Mouse (Mus musculus) heart, postnatal 0 days (tissue): ENCODE results near the gene Lsm14b. TPM values are rescaled to one million over a fixed set of nuclear protein-coding genes. Genes with fewer than 3 reads are reported as not detected.

Experiments used
- ATAC-seq: fragments of 200-750 bp; cut with Nextera tagmentation; 2 replicates; pipeline ENCODE4 v1.8.0; 2017; ENCODE audit warnings: low read depth, moderate number of reproducible peaks, moderate library complexity; ENCODE audit not compliant: insufficient read depth
- DNase-seq: peaks from one replicate; pipeline ENCODE4 v3.0.0-alpha.2; 2016; ENCODE audit warnings: low spot score
- H3K27ac ChIP-seq: fragments of 300-500 bp; sonication (generic); 2 replicates; pipeline ENCODE4 v1.5.1; 2014; ENCODE audit warnings: low read depth, mild to moderate bottlenecking
- H3K27me3 ChIP-seq: fragments of 300-500 bp; sonication (generic); 2 replicates; pipeline ENCODE4 v1.6.1; 2014; ENCODE audit warnings: low read length, mixed read lengths; ENCODE audit not compliant: control insufficient read depth, insufficient read depth
- H3K36me3 ChIP-seq: fragments of 300-500 bp; sonication (generic); replicated peaks from 2 replicates; pipeline ENCODE4 v1.6.1; 2014; ENCODE audit warnings: low read length, mixed read lengths; ENCODE audit not compliant: control insufficient read depth, insufficient read depth
- H3K4me1 ChIP-seq: fragments of 300-500 bp; sonication (generic); 2 replicates; pipeline ENCODE4 v1.6.1; 2014; ENCODE audit warnings: antibody characterized with exemption; ENCODE audit not compliant: control insufficient read depth, insufficient read depth
- H3K4me2 ChIP-seq: fragments of 300-500 bp; sonication (generic); 2 replicates; pipeline ENCODE4 v1.6.1; 2014; ENCODE audit warnings: low read depth, mild to moderate bottlenecking, low read length, moderate library complexity
- H3K4me3 ChIP-seq: fragments of 300-500 bp; sonication (generic); 2 replicates; pipeline ENCODE4 v1.5.1; 2014; ENCODE audit warnings: low read depth, low read length
- H3K9ac ChIP-seq: fragments of 300-500 bp; sonication (generic); replicated peaks from 2 replicates; pipeline ENCODE4 v1.6.1; 2014; ENCODE audit warnings: low read depth, low read length, mixed read lengths
- H3K9me3 ChIP-seq: fragments of 300-500 bp; sonication (generic); replicated peaks from 2 replicates; pipeline ENCODE4 v1.6.1; 2016; ENCODE audit warnings: low read length; ENCODE audit not compliant: control insufficient read depth
- CTCF ChIP-seq: IDR thresholded peaks from 2 replicates; pipeline ENCODE4 v1.5.1; 2016; ENCODE audit warnings: antibody characterized with exemption, control low read depth, low read depth
- EP300 ChIP-seq: IDR thresholded peaks from 2 replicates; pipeline ENCODE4 v1.6.1; 2016; ENCODE audit warnings: antibody characterized with exemption, low read depth
- WGBS: fragments of 180-500 bp; shearing (Covaris S2); extraction: QIAGEN DNeasy Blood & Tissue Kit; methylation state at CpG from one replicate; pipeline ENCODE4 v1.1.7; 2014; 5-methylcytosine and 5-hydroxymethylcytosine counted together
- polyA plus RNA-seq: library from polyadenylated mRNA; unstranded; fragments of >200 nt; fragmentation: Nextera tagmentation; extraction: Ambion mirVana; gene quantifications from 2 replicates; pipeline ENCODE4 v1.2.1, GENCODE M21; 2015
- total RNA-seq: library from RNA; depleted of rRNA; stranded (reverse); fragments of >200 nt; gene quantifications from 2 replicates; pipeline ENCODE4 v1.2.3, GENCODE M21; 2014; ENCODE audit warnings: low replicate concordance

Lsm14b gene
- total and polyA plus RNA-seq, 2 experiments from 2014 or later = 5.7 to 36.0 TPM

DNA sequence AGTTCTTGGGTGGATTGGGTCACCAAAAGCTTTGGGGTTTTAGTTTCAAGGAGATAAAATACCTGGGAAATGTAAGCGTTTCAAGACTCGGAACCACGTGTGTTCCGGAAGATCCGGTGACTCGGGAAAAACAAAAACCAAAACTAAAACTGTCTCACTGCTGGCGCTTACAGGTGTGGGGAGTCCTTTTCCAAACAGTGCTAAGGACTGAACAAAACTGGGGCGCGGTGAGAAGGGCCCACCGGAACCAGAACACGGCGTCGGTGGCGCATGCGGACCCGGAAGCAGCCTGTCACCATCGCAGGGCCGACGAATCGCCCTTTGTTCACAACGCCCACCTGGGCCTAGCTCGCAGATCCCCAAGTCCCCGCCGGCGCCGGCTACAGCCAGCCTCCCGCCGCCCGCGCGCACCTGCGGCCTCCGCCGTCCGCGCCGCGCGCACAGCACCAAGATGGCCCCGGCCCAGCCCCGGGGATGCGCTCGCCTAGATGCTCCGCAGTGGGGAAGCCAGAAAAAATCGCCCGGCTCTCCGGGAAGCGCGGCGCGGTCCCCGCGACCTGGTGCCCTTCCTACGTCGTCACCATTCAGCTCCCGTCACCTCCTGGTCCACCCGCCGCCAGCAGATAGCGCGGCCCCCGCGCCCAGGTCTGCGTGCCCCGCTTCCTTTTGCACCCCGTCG, 16.9 kb downstream of the Lsm14b start:
- peak overlapping the region; percentile 91 for H3K9ac ChIP-seq
- H3K4me1 ChIP-seq = peaks cover 12% of the 10 kb centered on the region; the same call in 1 of the 2 replicates
- H3K4me2 ChIP-seq = peak overlapping the region; percentile 82
- DNase-seq (no peak), ATAC-seq (peak; percentile 51)
- H3K27ac ChIP-seq = peak overlapping the region; percentile 92
- peaks cover 26% of the 10 kb centered on the region for H3K36me3 ChIP-seq
- TF ChIP-seq EP300 (no peak), CTCF (no peak)
- H3K27me3 ChIP-seq = no peaks in the 10 kb centered on the region
- peak overlapping the region; percentile 99 for H3K4me3 ChIP-seq
- under 1% methylated on average over 64 of the region's 66 CpGs for WGBS
- no peaks in the 10 kb centered on the region for H3K9me3 ChIP-seq

DNA sequence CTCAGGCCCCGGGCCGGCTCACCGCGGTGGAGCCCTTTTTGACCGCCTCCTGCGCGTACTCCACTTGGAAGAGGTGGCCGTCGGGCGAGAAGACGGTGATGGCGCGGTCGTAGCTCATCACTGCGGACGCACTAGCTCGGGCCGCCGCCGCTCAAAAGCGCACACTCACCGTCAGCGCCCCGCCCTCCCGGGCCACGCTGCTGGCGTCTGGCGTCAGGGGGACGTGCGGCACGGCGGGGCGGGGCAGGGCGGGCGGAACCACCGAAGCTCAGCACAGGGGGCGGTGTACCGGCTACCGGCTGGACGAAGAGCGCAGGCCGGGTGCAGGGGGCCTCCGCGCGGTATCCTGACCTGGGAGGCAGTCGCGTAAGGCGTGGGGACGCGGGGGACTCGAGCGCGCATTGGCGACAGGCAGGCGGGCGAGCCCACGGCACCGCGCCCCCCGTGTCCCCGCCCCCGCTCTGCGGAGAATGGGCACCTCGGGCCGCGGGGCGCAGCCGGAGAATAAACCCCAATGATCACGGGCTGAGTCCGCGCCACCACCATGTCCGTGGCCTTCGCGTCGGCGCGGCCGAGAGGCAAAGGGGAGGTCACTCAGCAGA, 17.6 kb downstream of the Lsm14b start, which contains the start of the genes Psma7 and Ss18l1:
Gene Psma7, minus strand, starts transcription at position 178 of the 602 bp plus-strand sequence.
Gene Ss18l1, plus strand, starts transcription at position 254 of the 602 bp plus-strand sequence.
- Histone ChIP-seq H3K4me1 (peaks cover 12% of the 10 kb centered on the region; the same call in 1 of the 2 replicates), H3K27me3 (no peaks in the 10 kb centered on the region), H3K9ac (peak within 1 kb of the TSS; percentile 91), H3K4me2 (peak within 1 kb of the TSS; percentile 82), H3K36me3 (peaks cover 19% of the 10 kb centered on the region), H3K4me3 (peak within 1 kb of the TSS; percentile 99), H3K27ac (peak within 1 kb of the TSS; percentile 92), H3K9me3 (no peaks in the 10 kb centered on the region)
- peak; percentile 96 for ATAC-seq
- under 1% methylated on average over 67 of the region's 78 CpGs for WGBS
- TF ChIP-seq CTCF = peak; percentile 8; the same call in 1 of the 2 replicates
- TF ChIP-seq EP300 = no peak
- DNase-seq = peak; percentile 89

DNA sequence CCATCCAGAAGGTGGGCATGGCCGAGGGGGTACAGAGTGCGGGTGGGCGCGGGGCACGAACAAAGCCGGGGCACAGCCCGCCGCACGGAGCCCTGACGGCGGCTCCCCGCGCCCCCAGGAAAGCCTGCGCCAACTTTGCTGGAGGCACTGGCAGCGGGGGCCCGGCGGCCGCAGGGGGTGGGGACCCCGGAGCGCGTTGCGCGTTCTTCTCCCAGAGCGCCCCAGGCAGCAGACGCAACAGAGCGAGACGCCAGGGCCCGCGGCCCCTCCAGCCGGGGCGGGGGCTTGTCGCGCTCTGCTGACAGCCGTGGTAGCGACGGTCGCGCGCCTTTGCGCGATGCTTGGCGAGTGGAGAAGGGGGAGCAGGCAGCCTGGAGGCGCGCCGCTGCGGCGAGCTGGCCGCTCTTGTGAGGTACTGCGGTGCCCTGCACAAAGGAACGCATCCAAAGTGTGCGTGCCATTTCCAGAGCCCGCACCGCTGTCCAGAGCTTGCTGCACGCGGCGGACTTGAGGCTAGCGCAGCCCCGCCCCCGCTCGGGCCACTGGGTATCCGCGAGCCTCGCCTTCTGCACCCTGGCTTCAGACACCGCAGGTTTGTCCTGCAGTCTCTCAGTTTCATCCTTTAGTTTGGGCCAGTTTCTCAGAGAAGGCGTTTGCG, 18.2 kb downstream of the Lsm14b start:
- peak overlapping the region; percentile 92 for H3K27ac ChIP-seq
- peak; percentile 71 for ATAC-seq
- DNase-seq = peak; percentile 50

DNA sequence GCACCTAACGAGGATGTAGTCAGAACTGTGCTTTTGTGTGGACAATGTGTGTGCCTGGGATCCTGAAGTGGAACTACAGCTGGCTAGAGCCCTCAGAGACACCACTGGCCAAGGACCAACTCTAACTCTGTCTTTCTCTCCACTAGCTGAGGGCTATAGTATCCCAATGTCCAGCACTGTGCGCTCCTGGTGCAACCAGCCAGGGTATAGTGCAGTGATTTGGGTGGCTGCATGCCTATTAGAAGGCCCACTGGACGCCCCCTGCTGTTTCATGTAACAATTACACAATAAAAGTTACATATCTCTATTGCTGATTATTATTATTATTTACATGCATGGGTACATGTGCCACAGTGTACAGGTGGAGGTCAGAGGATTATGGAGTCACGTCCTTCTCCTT, 20.5 kb downstream of the Lsm14b start:
- Histone ChIP-seq H3K4me3 (no peak overlapping the region), H3K9ac (no peak overlapping the region), H3K27me3 (no peaks in the 10 kb centered on the region), H3K27ac (no peak overlapping the region), H3K36me3 (no peaks in the 10 kb centered on the region), H3K4me1 (peaks cover 12% of the 10 kb centered on the region; the same call in 1 of the 2 replicates), H3K9me3 (no peaks in the 10 kb centered on the region), H3K4me2 (no peak overlapping the region)
- DNase-seq = peak; percentile 49
- 43% methylated on average over 4 of the region's 4 CpGs for WGBS
- TF ChIP-seq EP300 (no peak), CTCF (peak; percentile 68)
- ATAC-seq = no peak

More for the DNA sequence above, 18.2 kb downstream of the Lsm14b start:
- TF ChIP-seq CTCF (no peak), EP300 (no peak)
- WGBS = under 1% methylated on average over 60 of the region's 66 CpGs
- Histone ChIP-seq H3K9ac (peak overlapping the region; percentile 91), H3K27me3 (no peaks in the 10 kb centered on the region), H3K4me1 (peaks cover 12% of the 10 kb centered on the region; the same call in 1 of the 2 replicates), H3K4me2 (peak overlapping the region; percentile 82), H3K4me3 (peak overlapping the region; percentile 99), H3K36me3 (peaks cover 13% of the 10 kb centered on the region), H3K9me3 (no peaks in the 10 kb centered on the region)

DNA sequence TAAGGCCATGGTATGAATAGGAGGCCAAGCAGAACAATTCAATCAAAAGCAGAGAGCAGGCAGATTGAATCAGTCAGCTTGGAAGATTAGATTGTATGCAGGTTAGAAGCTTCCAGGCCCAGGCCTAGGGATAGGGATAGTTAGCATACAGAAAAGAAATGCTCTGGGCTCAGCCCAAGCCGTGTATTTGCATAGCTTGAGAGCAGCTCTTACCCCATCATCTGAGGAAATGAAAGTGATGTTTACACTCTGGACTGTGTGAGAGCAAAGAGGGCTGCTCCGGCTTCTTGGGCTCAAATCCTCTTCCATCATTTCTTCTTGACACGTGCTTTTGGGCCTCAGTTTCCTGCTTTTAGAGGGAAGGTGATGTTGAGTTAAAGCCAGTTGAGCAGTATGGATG, 22.8 kb downstream of the Lsm14b start:
- no peak for ATAC-seq
- no peak overlapping the region for H3K27ac ChIP-seq
- H3K9ac ChIP-seq = no peak overlapping the region
- WGBS = 80% methylated on average over 3 of the region's 3 CpGs
- no peak for TF ChIP-seq CTCF
- TF ChIP-seq EP300 = no peak
- H3K4me2 ChIP-seq = no peak overlapping the region
- no peaks in the 10 kb centered on the region for H3K9me3 ChIP-seq
- no peak overlapping the region for H3K4me3 ChIP-seq
- DNase-seq = no peak
- H3K27me3 ChIP-seq = no peaks in the 10 kb centered on the region
- H3K36me3 ChIP-seq = no peaks in the 10 kb centered on the region
- peaks cover 4% of the 10 kb centered on the region; the same call in 1 of the 2 replicates for H3K4me1 ChIP-seq
